Mouse (Mus musculus): ENCODE measurements around the gene Morn2.

DNA sequence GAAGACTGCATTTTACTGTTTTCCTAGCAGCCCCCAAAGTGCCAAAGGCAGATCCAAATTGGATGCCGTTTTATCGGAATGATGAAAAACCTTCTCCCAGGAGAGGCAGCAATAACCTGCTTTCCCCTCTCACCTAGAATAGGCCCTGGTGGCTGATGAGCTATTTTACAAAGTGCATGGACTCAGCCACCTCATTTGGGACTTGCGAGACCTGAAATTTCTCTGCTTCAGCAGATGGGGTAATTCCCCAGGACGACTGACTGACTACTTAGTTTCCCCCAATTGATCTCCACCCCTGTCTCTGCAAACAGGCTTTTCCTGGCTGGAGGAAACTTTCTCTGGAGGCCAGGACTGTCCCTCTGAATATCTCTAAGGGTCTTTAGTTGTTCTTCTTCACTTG, 33.0 kb downstream of the Morn2 start:
- no peak for TF ChIP-seq GATA1 (IDR thresholded peaks at IDR 0.05; ENCODE audit: low read length)
- no peak for TF ChIP-seq TAL1 (IDR thresholded peaks at IDR 0.05; ENCODE audit: low read length)
